Mouse (Mus musculus) embryonic fibroblast, embryonic 13.5 days (primary cell): ENCODE data around the gene Tmem186. TPM values are rescaled to one million over a fixed set of nuclear protein-coding genes. Genes with fewer than 3 reads are reported as not detected.

Experiments
- H3K27ac ChIP-seq: 2 replicates; pipeline ENCODE4 v1.5.1; 2012; ENCODE audit warnings: low read length, control low read depth, inconsistent platforms; ENCODE audit not compliant: insufficient read depth
- H3K4me1 ChIP-seq: 2 replicates; pipeline ENCODE4 v1.6.1; 2011; ENCODE audit warnings: low read length; ENCODE audit not compliant: control insufficient read depth, insufficient read depth
- H3K4me3 ChIP-seq: 2 replicates; pipeline ENCODE4 v1.5.1; 2011; ENCODE audit warnings: mild to moderate bottlenecking, control low read depth, low read length; ENCODE audit not compliant: insufficient read depth
- CTCF ChIP-seq: IDR thresholded peaks from 2 replicates; pipeline ENCODE4 v1.5.1; 2011; ENCODE audit warnings: mild to moderate bottlenecking, control low read depth, low read length, moderate library complexity, borderline replicate concordance; ENCODE audit not compliant: insufficient read depth
- POLR2A ChIP-seq: IDR thresholded peaks from 2 replicates; pipeline ENCODE4 v1.6.1; 2011; ENCODE audit warnings: low read depth, mild to moderate bottlenecking, control low read depth, low read length, moderate library complexity
- polyA plus RNA-seq: library from polyadenylated mRNA; stranded (reverse); fragments of >200 nt; gene quantifications from 2 replicates; pipeline ENCODE4 v1.2.4, GENCODE M21; 2011; ENCODE audit warnings: low read depth; ENCODE audit not compliant: missing spikeins, insufficient read length

The Tmem186 gene
- polyA plus RNA-seq, 1 experiment: 9.6 TPM

DNA sequence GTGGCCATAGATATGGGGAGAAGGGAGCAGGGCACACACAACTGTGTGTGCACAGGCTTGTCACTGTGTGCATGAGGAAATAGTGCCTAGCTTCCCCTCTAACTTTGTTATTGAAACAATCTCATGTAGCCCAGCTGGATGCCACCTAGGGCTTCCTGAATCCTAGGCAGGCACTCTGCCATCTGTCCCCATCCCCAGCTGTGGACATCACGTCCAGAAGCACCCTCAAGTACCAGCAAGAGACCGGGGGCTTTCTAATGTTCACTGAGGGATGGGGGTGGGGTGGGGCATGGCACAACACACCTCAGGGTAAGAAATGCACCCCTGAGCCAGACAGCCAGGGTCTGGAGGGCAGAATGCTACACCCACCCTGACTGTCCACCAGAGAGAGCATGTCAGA lies 30.9 kb upstream of the Tmem186 start:
- Histone ChIP-seq H3K27ac (no peak overlapping the region), H3K4me3 (no peak overlapping the region), H3K4me1 (peaks cover 23% of the 10 kb centered on the region)
- no peak for TF ChIP-seq POLR2A
- no peak for TF ChIP-seq CTCF

GRCm38 (mm10) chr16:8667814-8668213 lies 30.3 kb upstream of the Tmem186 start:
- H3K4me1 ChIP-seq: peaks cover 23% of the 10 kb centered on the region
- H3K4me3 ChIP-seq: no peak overlapping the region
- TF ChIP-seq POLR2A (no peak), CTCF (no peak)
- peak overlapping the region; percentile 77 for H3K27ac ChIP-seq

DNA sequence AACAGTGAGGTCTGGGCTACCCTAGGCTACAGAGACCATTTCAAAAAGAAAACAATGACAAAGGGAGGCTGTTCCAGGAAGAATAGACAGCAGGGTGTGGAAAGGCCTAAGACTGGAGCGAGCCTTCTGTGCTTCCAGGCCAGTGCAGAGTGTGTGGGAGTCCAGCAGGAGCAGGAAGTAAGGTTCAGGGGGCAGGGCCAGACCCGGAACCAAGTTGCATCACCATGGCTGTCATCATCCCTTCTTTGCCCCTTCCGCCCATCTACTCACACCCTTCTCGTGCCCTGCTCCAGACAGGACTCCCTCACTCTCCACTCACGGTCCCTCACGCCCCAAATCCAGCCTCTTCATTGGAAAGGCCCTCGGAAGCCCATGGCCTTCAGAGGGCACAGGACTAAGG lies 29.7 kb upstream of the Tmem186 start:
- Histone ChIP-seq H3K27ac (peak overlapping the region; percentile 77), H3K4me3 (no peak overlapping the region), H3K4me1 (peaks cover 23% of the 10 kb centered on the region)
- TF ChIP-seq POLR2A (no peak), CTCF (no peak)

GRCm38 (mm10) chr16:8666452-8666851 lies 28.9 kb upstream of the Tmem186 start:
- H3K27ac ChIP-seq: peak overlapping the region; percentile 77; the same call in 1 of the 2 replicates
- TF ChIP-seq CTCF (no peak), POLR2A (no peak)
- peaks cover 23% of the 10 kb centered on the region for H3K4me1 ChIP-seq
- no peak overlapping the region for H3K4me3 ChIP-seq

- H3K4me1 ChIP-seq: peaks cover 23% of the 10 kb centered on the region
- H3K4me3 ChIP-seq: no peak overlapping the region
- TF ChIP-seq CTCF (no peak), POLR2A (no peak)
- H3K27ac ChIP-seq: no peak overlapping the region
These were observed 27.9 kb upstream of the Tmem186 start for GRCm38 (mm10) chr16:8665367-8665766.

GRCm38 (mm10) chr16:8663606-8664539 lies 26.4 kb upstream of the Tmem186 start:
- TF ChIP-seq CTCF: no peak
- no peak for TF ChIP-seq POLR2A
- no peak overlapping the region for H3K4me3 ChIP-seq
- peaks cover 14% of the 10 kb centered on the region for H3K4me1 ChIP-seq
- H3K27ac ChIP-seq: no peak overlapping the region

DNA sequence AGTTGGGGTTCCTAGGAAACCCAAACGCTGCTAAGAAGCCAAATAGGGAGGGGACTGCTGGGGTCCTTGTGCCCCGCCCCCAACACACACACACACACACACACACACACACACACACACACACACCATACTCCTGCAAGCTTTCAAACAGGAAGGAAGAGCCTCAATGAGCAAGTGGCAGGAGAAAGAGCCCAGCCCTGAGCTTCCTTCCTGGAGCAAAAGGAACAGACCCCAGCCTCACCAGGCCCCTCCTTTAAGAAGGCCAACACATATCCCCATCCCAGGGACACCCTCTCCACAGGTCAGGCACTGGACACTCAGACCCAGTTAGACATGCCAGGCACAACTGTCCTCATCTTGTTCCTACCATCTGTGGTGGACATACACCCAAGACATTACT lies 25.5 kb upstream of the Tmem186 start:
- Histone ChIP-seq H3K4me1 (peaks cover 13% of the 10 kb centered on the region), H3K27ac (no peak overlapping the region), H3K4me3 (no peak overlapping the region)
- TF ChIP-seq CTCF: no peak
- TF ChIP-seq POLR2A: no peak

GRCm38 (mm10) chr16:8658764-8659163 lies 21.3 kb upstream of the Tmem186 start:
- Histone ChIP-seq H3K4me3 (no peak overlapping the region), H3K27ac (no peak overlapping the region), H3K4me1 (no peaks in the 10 kb centered on the region; the same call in 1 of the 2 replicates)
- TF ChIP-seq POLR2A: no peak
- TF ChIP-seq CTCF: no peak

- TF ChIP-seq CTCF (no peak), POLR2A (no peak)
- H3K4me1 ChIP-seq: no peaks in the 10 kb centered on the region; the same call in 1 of the 2 replicates
- no peak overlapping the region for H3K4me3 ChIP-seq
These were observed 20.8 kb upstream of the Tmem186 start for GRCm38 (mm10) chr16:8658349-8658748.

DNA sequence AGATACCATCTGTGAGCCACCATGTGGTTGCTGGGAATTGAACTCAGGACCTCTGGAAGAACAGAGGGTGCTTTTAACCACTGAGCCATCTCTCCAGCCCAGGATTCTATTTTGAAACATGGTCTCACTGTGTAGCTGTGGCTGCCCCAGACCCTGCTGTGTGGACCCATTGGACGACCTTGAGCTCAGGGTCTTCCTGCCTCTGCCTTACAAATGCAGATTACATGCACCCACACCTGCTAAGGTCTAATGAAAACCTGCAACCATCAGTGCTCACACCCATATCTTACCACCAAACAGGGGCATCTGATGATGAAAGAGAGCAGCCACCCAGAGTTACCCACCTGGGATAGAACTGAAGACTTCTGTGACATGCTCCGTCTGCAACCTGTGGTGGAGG lies 18.7 kb upstream of the Tmem186 start:
- no peak for TF ChIP-seq CTCF
- no peak for TF ChIP-seq POLR2A
- H3K4me3 ChIP-seq: no peak overlapping the region
- H3K4me1 ChIP-seq: no peaks in the 10 kb centered on the region
- H3K27ac ChIP-seq: no peak overlapping the region

More at GRCm38 (mm10) chr16:8658349-8658748, 20.8 kb upstream of the Tmem186 start:
- no peak overlapping the region for H3K27ac ChIP-seq
